Comparison of ENCODE assay signal across 11 mouse cellular contexts in the genomic region with DNA sequence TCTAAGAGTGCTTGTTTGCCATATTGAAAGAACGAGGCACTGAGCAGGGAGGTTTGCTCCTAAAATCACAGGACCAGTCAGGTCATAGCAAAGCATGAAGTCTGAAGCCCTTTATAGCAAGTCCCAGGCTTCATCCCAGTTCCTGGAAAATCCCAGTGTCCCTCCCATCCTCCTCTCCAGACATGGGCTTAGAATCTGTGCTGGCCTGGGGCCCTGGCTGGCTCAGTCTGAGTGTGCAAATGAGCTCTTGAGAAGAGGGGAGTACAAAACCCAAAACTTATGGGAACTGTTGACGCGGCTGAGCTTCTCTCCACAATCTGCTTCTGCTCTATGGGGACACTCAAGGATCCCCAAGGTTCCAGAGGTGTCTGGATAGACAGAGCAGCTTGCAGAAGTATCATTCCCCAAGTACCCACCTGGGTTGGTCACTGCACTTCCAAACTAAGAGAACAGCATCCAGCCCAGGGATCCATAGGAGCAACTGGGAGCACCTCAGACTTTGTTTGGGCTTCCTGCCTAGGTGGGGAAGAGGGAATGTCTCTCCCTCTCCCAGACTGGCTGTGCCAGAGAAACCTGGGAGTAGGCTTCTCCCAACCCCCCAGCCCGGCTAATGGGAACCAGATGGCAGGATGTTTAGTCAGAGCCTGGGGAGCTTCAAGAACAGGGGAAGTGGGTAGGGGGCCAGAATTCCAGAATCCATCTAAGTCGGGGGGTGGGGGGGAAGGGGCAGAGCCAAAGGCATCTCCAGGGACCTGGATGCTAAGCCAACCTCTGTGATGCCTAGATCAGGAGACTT. TPM values are rescaled to one million over a fixed set of nuclear protein-coding genes. Genes with fewer than 3 reads are reported as not detected.
DNase-seq lines count a peak whose midpoint lies in the region; ATAC-seq lines count a peak whose summit lies in the region.
"Had no signal": no experiment of that assay in that cellular context is flagged by ENCODE, and none has a peak within 500 bp of the region (broad histone marks: within the 10 kb centered on the region; RNA-seq: fewer than 3 reads in every experiment).

No protein-coding gene starts in this region.

- H3K27me3 ChIP-seq in heart, embryonic 11.5 days (ENCODE audit: control insufficient read depth, insufficient read depth, low read length), result peaks cover 9% of the 10 kb centered on the region

- peak overlapping the region; percentile 41 for H3K27ac ChIP-seq in heart, embryonic 11.5 days (ENCODE audit: low read depth, low read length)
- H3K27ac ChIP-seq: layer of hippocampus, adult 2 months had no signal

- DNase-seq in kidney, postnatal 10 days, result peak; percentile 45
- DNase-seq in kidney, postnatal 25 days, result no peak
- peak; percentile 45 for DNase-seq in embryo, embryonic 10 days (ENCODE audit: low spot score)
- DNase-seq in lung, postnatal 36 days, result peak; percentile 29
- DNase-seq in thymus, postnatal 36 days, result no peak
- no peak for DNase-seq in spleen, postnatal 36 days (ENCODE audit: low spot score in 2 of 2)
- DNase-seq: cerebellum, postnatal 25 days had no signal

- no peak for ATAC-seq in heart, embryonic 11.5 days (replicated peaks; ENCODE audit: insufficient number of reproducible peaks, low FRiP score, low TSS enrichment)
- no peak for ATAC-seq in erythroid progenitor cell, adult 5-6 weeks (replicated peaks; ENCODE audit: low FRiP score, poor library complexity, severe bottlenecking)

- H3K9ac ChIP-seq in heart, embryonic 11.5 days (ENCODE audit: low read depth, low read length), result no peak overlapping the region

- H3K4me2 ChIP-seq in heart, embryonic 11.5 days, result no peak overlapping the region

- no peaks in the 10 kb centered on the region for H3K4me1 ChIP-seq in heart, embryonic 11.5 days (ENCODE audit: control insufficient read depth, insufficient read depth, low read length)

- no peaks in the 10 kb centered on the region for H3K36me3 ChIP-seq in heart, embryonic 11.5 days (ENCODE audit: control insufficient read depth, insufficient read depth, low read length)

- WGBS in heart, embryonic 11.5 days (ENCODE audit: insufficient replicate concordance), result 63% methylated on average over 5 of the region's 5 CpGs

- H3K4me3 ChIP-seq in heart, embryonic 11.5 days (ENCODE audit: low read depth, low read length), result no peak overlapping the region
- H3K4me3 ChIP-seq: layer of hippocampus, adult 2 months had no signal

- H3K9me3 ChIP-seq in heart, embryonic 11.5 days (replicated peaks; ENCODE audit: control insufficient read depth, low read length), result no peaks in the 10 kb centered on the region

RNA-seq across cellular contexts. Expression of a gene that starts 8.8 kb away (rescaled TPM):
- 72.7 and 82.8 TPM in 2 replicates for polyA plus RNA-seq in heart, embryonic 11.5 days (2014; fragmentation: Nextera tagmentation; extraction: Ambion mirVana)
- 9.2 and 13.0 TPM in 2 replicates for total RNA-seq in erythroid progenitor cell, adult 5-6 weeks (2015; ENCODE audit: low replicate concordance)
- 8.0 and 14.1 TPM in 2 replicates for total RNA-seq in erythroid progenitor cell, adult 5-6 weeks (2017; ENCODE audit: low replicate concordance)

RNA-seq across cellular contexts. Expression of a gene that starts 15.8 kb away (rescaled TPM):
- polyA plus RNA-seq in heart, embryonic 11.5 days (2014; fragmentation: Nextera tagmentation; extraction: Ambion mirVana), result 59.2 and 68.0 TPM in 2 replicates
- total RNA-seq in erythroid progenitor cell, adult 5-6 weeks (2015; ENCODE audit: low replicate concordance), result 11.2 and 28.9 TPM in 2 replicates
- 1.0 and 1.8 TPM in 2 replicates for total RNA-seq in erythroid progenitor cell, adult 5-6 weeks (2017; ENCODE audit: low replicate concordance)
- total RNA-seq: MEL had no signal

RNA-seq across cellular contexts. Expression of a gene that starts 32.5 kb away (rescaled TPM):
- not detected in 2 replicates for polyA plus RNA-seq in heart, embryonic 11.5 days (2014; fragmentation: Nextera tagmentation; extraction: Ambion mirVana)
- not detected in 2 replicates for total RNA-seq in erythroid progenitor cell, adult 5-6 weeks (2015; ENCODE audit: low replicate concordance)
- not detected in 2 replicates for total RNA-seq in erythroid progenitor cell, adult 5-6 weeks (2017; ENCODE audit: low replicate concordance)
- total RNA-seq: layer of hippocampus, adult 2 months; MEL had no signal

RNA-seq across cellular contexts. Expression of a gene that starts 35.2 kb away (rescaled TPM):
- 0.10 and 0.25 TPM in 2 replicates for polyA plus RNA-seq in heart, embryonic 11.5 days (2014; fragmentation: Nextera tagmentation; extraction: Ambion mirVana)
- total RNA-seq in erythroid progenitor cell, adult 5-6 weeks (2015; ENCODE audit: low replicate concordance), result not detected in 2 replicates
- total RNA-seq in erythroid progenitor cell, adult 5-6 weeks (2017; ENCODE audit: low replicate concordance), result not detected in 2 replicates
- total RNA-seq: MEL had no signal

RNA-seq across cellular contexts. Expression of a gene that starts 56.7 kb away (rescaled TPM):
- polyA plus RNA-seq in heart, embryonic 11.5 days (2014; fragmentation: Nextera tagmentation; extraction: Ambion mirVana), result 0.04 TPM in 1 of 2 replicates, not detected in the other
- not detected in 2 replicates for total RNA-seq in erythroid progenitor cell, adult 5-6 weeks (2015; ENCODE audit: low replicate concordance)
- not detected in 2 replicates for total RNA-seq in erythroid progenitor cell, adult 5-6 weeks (2017; ENCODE audit: low replicate concordance)
- total RNA-seq: MEL had no signal

Comparison
In these comparisons a context has a peak if more than half of its experiments do, and no peak if none do; other contexts are left out.
1. DNase-seq: peak in kidney, postnatal 10 days (single experiment), embryo, embryonic 10 days (single experiment) and lung, postnatal 36 days (single experiment); none in kidney, postnatal 25 days (0 of 2), thymus, postnatal 36 days (0 of 2) and spleen, postnatal 36 days (0 of 2).